Mouse (Mus musculus): ENCODE measurements around the gene BC024978. TPM values are rescaled to one million over a fixed set of nuclear protein-coding genes. Genes with fewer than 3 reads are reported as not detected.
A peak's percentile ranks its signal among the peaks of the same experiment; 100 is the strongest.

BC024978 gene
- polyA plus RNA-seq, 1 experiment: 13.5 TPM

- TF ChIP-seq POLR2A (IDR thresholded peaks at IDR 0.05; ENCODE audit: borderline replicate concordance, extremely low read depth, low read depth, low read length): no peak
- TF ChIP-seq CTCF (IDR thresholded peaks at IDR 0.05; ENCODE audit: insufficient read depth, low read length): peak; percentile 80
- no peak overlapping the region for H3K4me3 ChIP-seq (replicated peaks; ENCODE audit: extremely low read depth, low read depth, low read length)
- no peak for DNase-seq
- 34% methylated on average over 3 of the region's 3 CpGs for WGBS
- H3K4me1 ChIP-seq (ENCODE audit: control insufficient read depth, insufficient read depth, low read length): peaks cover 3% of the 10 kb centered on the region; the same call in 1 of the 2 replicates
Measured at GRCm38 (mm10) chr7:27184964-27185363, 10.6 kb upstream of the BC024978 start.

GRCm38 (mm10) chr7:27185986-27186385 is 9.6 kb upstream of the BC024978 start:
- no peak for TF ChIP-seq CTCF (IDR thresholded peaks at IDR 0.05; ENCODE audit: insufficient read depth, low read length)
- TF ChIP-seq POLR2A (IDR thresholded peaks at IDR 0.05; ENCODE audit: borderline replicate concordance, extremely low read depth, low read depth, low read length): no peak
- Histone ChIP-seq H3K4me1 (ENCODE audit: control insufficient read depth, insufficient read depth, low read length) (no peaks in the 10 kb centered on the region), H3K4me3 (replicated peaks; ENCODE audit: extremely low read depth, low read depth, low read length) (no peak overlapping the region)
- DNase-seq: no peak
- 85% methylated on average over 5 of the region's 5 CpGs for WGBS

- no peak for DNase-seq
- TF ChIP-seq POLR2A (IDR thresholded peaks at IDR 0.05; ENCODE audit: borderline replicate concordance, extremely low read depth, low read depth, low read length) (no peak), CTCF (IDR thresholded peaks at IDR 0.05; ENCODE audit: insufficient read depth, low read length) (peak; percentile 19; the same call in 1 of the 2 replicates)
- H3K4me3 ChIP-seq (replicated peaks; ENCODE audit: extremely low read depth, low read depth, low read length): no peak overlapping the region
- 97% methylated on average over 10 of the region's 10 CpGs for WGBS
- no peaks in the 10 kb centered on the region for H3K4me1 ChIP-seq (ENCODE audit: control insufficient read depth, insufficient read depth, low read length)
Measured at GRCm38 (mm10) chr7:27189271-27189931, 6.2 kb upstream of the BC024978 start.

- WGBS: 88% methylated on average over 5 of the region's 5 CpGs
Measured at GRCm38 (mm10) chr7:27192434-27192833, 3.1 kb upstream of the BC024978 start.

GRCm38 (mm10) chr7:27193731-27194130 is 1.9 kb upstream of the BC024978 start:
- DNase-seq: no peak
- no peak overlapping the region for H3K4me3 ChIP-seq (replicated peaks; ENCODE audit: extremely low read depth, low read depth, low read length)
- TF ChIP-seq POLR2A (IDR thresholded peaks at IDR 0.05; ENCODE audit: borderline replicate concordance, extremely low read depth, low read depth, low read length) (no peak), CTCF (IDR thresholded peaks at IDR 0.05; ENCODE audit: insufficient read depth, low read length) (no peak)
- 61% methylated on average over 4 of the region's 4 CpGs for whole genome bisulfite sequencing
- H3K4me1 ChIP-seq (ENCODE audit: control insufficient read depth, insufficient read depth, low read length): no peaks in the 10 kb centered on the region

More at GRCm38 (mm10) chr7:27192434-27192833, 3.1 kb upstream of the BC024978 start:
- TF ChIP-seq POLR2A (IDR thresholded peaks at IDR 0.05; ENCODE audit: borderline replicate concordance, extremely low read depth, low read depth, low read length): no peak
- TF ChIP-seq CTCF (IDR thresholded peaks at IDR 0.05; ENCODE audit: insufficient read depth, low read length): no peak
- no peak for DNase-seq
- Histone ChIP-seq H3K4me3 (replicated peaks; ENCODE audit: extremely low read depth, low read depth, low read length) (no peak overlapping the region), H3K4me1 (ENCODE audit: control insufficient read depth, insufficient read depth, low read length) (no peaks in the 10 kb centered on the region)

GRCm38 (mm10) chr7:27197136-27197535 is 1.6 kb downstream of the BC024978 start:
- Histone ChIP-seq H3K4me3 (replicated peaks; ENCODE audit: extremely low read depth, low read depth, low read length) (no peak overlapping the region), H3K4me1 (ENCODE audit: control insufficient read depth, insufficient read depth, low read length) (no peaks in the 10 kb centered on the region)
- DNase-seq: no peak
- TF ChIP-seq CTCF (IDR thresholded peaks at IDR 0.05; ENCODE audit: insufficient read depth, low read length) (no peak), POLR2A (IDR thresholded peaks at IDR 0.05; ENCODE audit: borderline replicate concordance, extremely low read depth, low read depth, low read length) (no peak)
- 86% methylated on average over 3 of the region's 3 CpGs for WGBS

- TF ChIP-seq POLR2A (IDR thresholded peaks at IDR 0.05; ENCODE audit: borderline replicate concordance, extremely low read depth, low read depth, low read length) (no peak), CTCF (IDR thresholded peaks at IDR 0.05; ENCODE audit: insufficient read depth, low read length) (no peak)
- Histone ChIP-seq H3K4me3 (replicated peaks; ENCODE audit: extremely low read depth, low read depth, low read length) (no peak overlapping the region), H3K4me1 (ENCODE audit: control insufficient read depth, insufficient read depth, low read length) (no peaks in the 10 kb centered on the region)
- DNase-seq: no peak
- WGBS: 85% methylated on average over 8 of the region's 8 CpGs
Measured at GRCm38 (mm10) chr7:27197634-27198033, 2.1 kb downstream of the BC024978 start.

GRCm38 (mm10) chr7:27198355-27198754 is 2.8 kb downstream of the BC024978 start:
- Histone ChIP-seq H3K4me1 (ENCODE audit: control insufficient read depth, insufficient read depth, low read length) (no peaks in the 10 kb centered on the region), H3K4me3 (replicated peaks; ENCODE audit: extremely low read depth, low read depth, low read length) (no peak overlapping the region)
- DNase-seq: no peak
- TF ChIP-seq CTCF (IDR thresholded peaks at IDR 0.05; ENCODE audit: insufficient read depth, low read length) (no peak), POLR2A (IDR thresholded peaks at IDR 0.05; ENCODE audit: borderline replicate concordance, extremely low read depth, low read depth, low read length) (no peak)

- H3K4me3 ChIP-seq (replicated peaks; ENCODE audit: extremely low read depth, low read depth, low read length): no peak overlapping the region
- no peaks in the 10 kb centered on the region for H3K4me1 ChIP-seq (ENCODE audit: control insufficient read depth, insufficient read depth, low read length)
- DNase-seq: no peak
- TF ChIP-seq POLR2A (IDR thresholded peaks at IDR 0.05; ENCODE audit: borderline replicate concordance, extremely low read depth, low read depth, low read length) (no peak), CTCF (IDR thresholded peaks at IDR 0.05; ENCODE audit: insufficient read depth, low read length) (no peak)
- 92% methylated on average over 8 of the region's 8 CpGs for WGBS
Measured at GRCm38 (mm10) chr7:27198779-27199178, 3.2 kb downstream of the BC024978 start.

GRCm38 (mm10) chr7:27203730-27204449 is 8.3 kb downstream of the BC024978 start:
- TF ChIP-seq POLR2A (IDR thresholded peaks at IDR 0.05; ENCODE audit: borderline replicate concordance, extremely low read depth, low read depth, low read length): no peak
- no peak for TF ChIP-seq CTCF (IDR thresholded peaks at IDR 0.05; ENCODE audit: insufficient read depth, low read length)
- Histone ChIP-seq H3K4me1 (ENCODE audit: control insufficient read depth, insufficient read depth, low read length) (no peaks in the 10 kb centered on the region), H3K4me3 (replicated peaks; ENCODE audit: extremely low read depth, low read depth, low read length) (no peak overlapping the region)
- no peak for DNase-seq
- WGBS: 92% methylated on average over 8 of the region's 8 CpGs
